Mouse (Mus musculus): Measurements from ENCODE around the gene Poldip3. TPM values are rescaled to one million over a fixed set of nuclear protein-coding genes. Genes with fewer than 3 reads are reported as not detected.
"Not testable (repeated sequence)": the region's sequence is repeated elsewhere in the genome, so short reads cannot be mapped to it uniquely, and the experiment has no call there.

The Poldip3 gene
- total RNA-seq, 2 experiments from 2014 or later = 35.7 to 52.5 TPM

GRCm38 (mm10) chr15:83135654-83136053, 13.5 kb downstream of the Poldip3 start:
- no peak for ATAC-seq (replicated peaks; ENCODE audit: low FRiP score, poor library complexity, severe bottlenecking)

GRCm38 (mm10) chr15:83134671-83135070, 14.5 kb downstream of the Poldip3 start:
- ATAC-seq (replicated peaks; ENCODE audit: low FRiP score, poor library complexity, severe bottlenecking) = no peak

GRCm38 (mm10) chr15:83129530-83130231, 19.5 kb downstream of the Poldip3 start:
- no peak for ATAC-seq (replicated peaks; ENCODE audit: low FRiP score, poor library complexity, severe bottlenecking)

GRCm38 (mm10) chr15:83127037-83127436, 22.1 kb downstream of the Poldip3 start:
- ATAC-seq (replicated peaks; ENCODE audit: low FRiP score, poor library complexity, severe bottlenecking) = not testable (repeated sequence)

GRCm38 (mm10) chr15:83126582-83126981, 22.6 kb downstream of the Poldip3 start:
- no peak for ATAC-seq (replicated peaks; ENCODE audit: low FRiP score, poor library complexity, severe bottlenecking)

GRCm38 (mm10) chr15:83124625-83125024, 24.6 kb downstream of the Poldip3 start:
- ATAC-seq (replicated peaks; ENCODE audit: low FRiP score, poor library complexity, severe bottlenecking) = no peak

- peak; percentile 97 for ATAC-seq (replicated peaks; ENCODE audit: low FRiP score, poor library complexity, severe bottlenecking)
Observed at GRCm38 (mm10) chr15:83122566-83123145, 26.5 kb downstream of the Poldip3 start, which contains the start of gene Rrp7a. TSS of gene Rrp7a (minus strand) at chr15:83122801.

GRCm38 (mm10) chr15:83121709-83122565, 27.2 kb downstream of the Poldip3 start:
- peak; percentile 68 for ATAC-seq (replicated peaks; ENCODE audit: low FRiP score, poor library complexity, severe bottlenecking)

GRCm38 (mm10) chr15:83118360-83118759, 30.8 kb downstream of the Poldip3 start:
- ATAC-seq (replicated peaks; ENCODE audit: low FRiP score, poor library complexity, severe bottlenecking) = no peak

GRCm38 (mm10) chr15:83115071-83115470, 34.1 kb downstream of the Poldip3 start:
- ATAC-seq (replicated peaks; ENCODE audit: low FRiP score, poor library complexity, severe bottlenecking) = no peak

GRCm38 (mm10) chr15:83114106-83114505, 35.1 kb downstream of the Poldip3 start:
- ATAC-seq (replicated peaks; ENCODE audit: low FRiP score, poor library complexity, severe bottlenecking) = no peak

- ATAC-seq (replicated peaks; ENCODE audit: low FRiP score, poor library complexity, severe bottlenecking) = no peak
Observed at GRCm38 (mm10) chr15:83112898-83113297, 36.3 kb downstream of the Poldip3 start.

GRCm38 (mm10) chr15:83111874-83112273, 37.3 kb downstream of the Poldip3 start:
- ATAC-seq (replicated peaks; ENCODE audit: low FRiP score, poor library complexity, severe bottlenecking) = no peak

- ATAC-seq (replicated peaks; ENCODE audit: low FRiP score, poor library complexity, severe bottlenecking) = no peak
Observed at GRCm38 (mm10) chr15:83111290-83111689, 37.9 kb downstream of the Poldip3 start.

- no peak for ATAC-seq (replicated peaks; ENCODE audit: low FRiP score, poor library complexity, severe bottlenecking)
Observed at GRCm38 (mm10) chr15:83107814-83108213, 41.4 kb downstream of the Poldip3 start.

GRCm38 (mm10) chr15:83106426-83106825, 42.8 kb downstream of the Poldip3 start:
- ATAC-seq (replicated peaks; ENCODE audit: low FRiP score, poor library complexity, severe bottlenecking) = no peak

- ATAC-seq (replicated peaks; ENCODE audit: low FRiP score, poor library complexity, severe bottlenecking) = no peak
Observed at GRCm38 (mm10) chr15:83103111-83103510, 46.1 kb downstream of the Poldip3 start.

GRCm38 (mm10) chr15:83100332-83100662, 48.9 kb downstream of the Poldip3 start:
- ATAC-seq (replicated peaks; ENCODE audit: low FRiP score, poor library complexity, severe bottlenecking) = peak; percentile 59; the same call in 1 of the 2 replicates

- peak; percentile 96 for ATAC-seq (replicated peaks; ENCODE audit: low FRiP score, poor library complexity, severe bottlenecking)
Observed at GRCm38 (mm10) chr15:83099533-83100331, 49.5 kb downstream of the Poldip3 start.

- ATAC-seq (replicated peaks; ENCODE audit: low FRiP score, poor library complexity, severe bottlenecking) = no peak
Observed at GRCm38 (mm10) chr15:83095950-83096349, 53.2 kb downstream of the Poldip3 start.
